Mouse (Mus musculus) midbrain, embryonic 16.5 days (tissue): ENCODE results near the gene Arhgef3. TPM values are rescaled to one million over a fixed set of nuclear protein-coding genes. Genes with fewer than 3 reads are reported as not detected.

Source experiments
- ATAC-seq: fragments of 200-750 bp; cut with Nextera tagmentation; 2 replicates; pipeline ENCODE4 v1.8.0; 2017; ENCODE audit warnings: moderate TSS enrichment
- H3K27ac ChIP-seq: fragments of 300-500 bp; sonication (generic); 2 replicates; pipeline ENCODE4 v1.5.1; 2014; ENCODE audit warnings: mild to moderate bottlenecking, low read length, mixed read lengths
- H3K27me3 ChIP-seq: fragments of 300-500 bp; sonication (generic); 2 replicates; pipeline ENCODE4 v1.6.1; 2014; ENCODE audit warnings: low read depth, low read length, mixed read lengths; ENCODE audit not compliant: control insufficient read depth, insufficient read depth
- H3K36me3 ChIP-seq: fragments of 300-500 bp; sonication (generic); 2 replicates; pipeline ENCODE4 v1.6.1; 2014; ENCODE audit warnings: mild to moderate bottlenecking, low read length, moderate library complexity, mixed read lengths; ENCODE audit not compliant: control insufficient read depth, insufficient read depth
- H3K4me1 ChIP-seq: fragments of 300-500 bp; sonication (generic); 2 replicates; pipeline ENCODE4 v1.6.1; 2014; ENCODE audit warnings: mild to moderate bottlenecking, low read length, mixed read lengths; ENCODE audit not compliant: control insufficient read depth, insufficient read depth
- H3K4me2 ChIP-seq: fragments of 300-500 bp; sonication (generic); 2 replicates; pipeline ENCODE4 v1.6.1; 2014; ENCODE audit warnings: mild to moderate bottlenecking, low read length, mixed read lengths
- H3K4me3 ChIP-seq: fragments of 300-500 bp; sonication (generic); 2 replicates; pipeline ENCODE4 v1.5.1; 2014; ENCODE audit warnings: low read depth, mild to moderate bottlenecking, low read length, moderate library complexity, mixed read lengths
- H3K9ac ChIP-seq: fragments of 300-500 bp; sonication (generic); 2 replicates; pipeline ENCODE4 v1.6.1; 2014; ENCODE audit warnings: low read depth, low read length, mixed read lengths
- H3K9me3 ChIP-seq: fragments of 300-500 bp; sonication (generic); replicated peaks from 2 replicates; pipeline ENCODE4 v1.6.1; 2014; ENCODE audit warnings: mild to moderate bottlenecking, low read length, mixed read lengths; ENCODE audit not compliant: control insufficient read depth, poor library complexity, severe bottlenecking
- WGBS: fragments of 180-500 bp; shearing (Covaris S2); extraction: QIAGEN DNeasy Blood & Tissue Kit; methylation state at CpG from one replicate; pipeline ENCODE4 v1.1.7; 2014; 5-methylcytosine and 5-hydroxymethylcytosine counted together
- polyA plus RNA-seq: library from polyadenylated mRNA; unstranded; fragments of >200 nt; fragmentation: Nextera tagmentation; extraction: Ambion mirVana; gene quantifications from 2 replicates; pipeline ENCODE4 v1.2.1, GENCODE M21; 2015

Gene Arhgef3
- polyA plus RNA-seq, 1 experiment from 2014 or later: 10.8 TPM

DNA sequence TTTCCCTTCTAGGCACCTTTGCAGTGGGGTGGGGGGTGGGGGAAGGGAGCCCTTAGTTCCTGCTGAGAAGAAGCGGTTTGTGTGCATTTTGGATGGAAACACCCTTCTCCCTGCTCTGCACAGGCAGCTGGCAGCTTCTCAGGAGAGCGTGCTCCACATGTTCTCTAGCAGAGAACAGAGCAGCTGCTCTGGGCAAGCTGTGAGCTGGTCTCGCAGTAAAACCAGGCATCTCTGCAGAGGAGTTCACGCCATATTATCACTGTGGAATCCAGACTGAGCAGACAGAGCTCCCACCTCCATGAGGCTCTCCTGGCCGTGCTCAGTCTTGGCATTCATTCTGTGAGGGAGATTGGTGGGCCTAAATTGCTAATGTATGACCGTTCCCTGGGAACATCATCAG lies 12.0 kb upstream of the Arhgef3 start:
- no peaks in the 10 kb centered on the region for H3K9me3 ChIP-seq
- H3K36me3 ChIP-seq: no peaks in the 10 kb centered on the region
- no peak overlapping the region for H3K27ac ChIP-seq
- no peaks in the 10 kb centered on the region for H3K27me3 ChIP-seq
- 69% methylated on average over 6 of the region's 6 CpGs for WGBS
- ATAC-seq: no peak
- H3K4me2 ChIP-seq: no peak overlapping the region
- no peak overlapping the region for H3K9ac ChIP-seq
- H3K4me1 ChIP-seq: no peaks in the 10 kb centered on the region
- H3K4me3 ChIP-seq: no peak overlapping the region

DNA sequence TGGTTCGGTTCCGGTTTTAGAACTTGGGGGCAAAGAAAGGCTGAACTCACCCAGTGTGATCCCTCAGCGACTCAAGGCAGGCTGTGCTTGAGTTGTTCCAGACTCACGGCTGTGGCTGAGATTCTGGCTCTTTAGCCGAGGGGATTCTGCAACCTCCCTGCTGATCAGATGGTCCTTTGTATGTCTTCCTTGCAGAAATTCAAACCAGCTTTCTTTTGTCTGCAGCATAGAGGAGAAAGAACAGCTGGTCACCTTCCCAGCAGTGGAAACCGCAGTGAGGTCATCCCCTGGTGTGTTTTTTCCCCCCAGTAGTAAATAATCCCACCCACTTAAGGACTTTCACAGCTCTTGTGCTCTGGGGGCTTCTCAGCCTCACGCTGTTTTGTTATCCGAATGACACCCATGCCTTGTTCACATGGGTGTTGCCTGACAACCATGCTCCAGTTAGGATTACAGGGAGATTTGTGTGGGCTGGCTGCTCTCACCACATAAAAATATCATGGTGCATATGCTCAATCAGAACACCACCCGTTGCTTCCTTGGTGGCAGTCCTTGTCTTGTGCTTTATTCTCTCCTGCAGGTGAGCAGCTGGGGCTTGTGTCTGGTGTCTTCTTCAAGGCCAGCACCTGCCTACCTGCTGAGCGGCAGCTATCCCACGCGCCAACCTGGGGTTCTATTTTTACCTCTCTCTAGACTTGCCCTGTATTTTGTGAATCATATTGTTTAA lies 8.8 kb upstream of the Arhgef3 start:
- ATAC-seq: no peak
- Histone ChIP-seq H3K4me1 (no peaks in the 10 kb centered on the region), H3K27ac (no peak overlapping the region), H3K4me2 (no peak overlapping the region), H3K9me3 (no peaks in the 10 kb centered on the region), H3K36me3 (no peaks in the 10 kb centered on the region), H3K4me3 (no peak overlapping the region), H3K9ac (no peak overlapping the region), H3K27me3 (no peaks in the 10 kb centered on the region)
- 53% methylated on average over 12 of the region's 12 CpGs for WGBS

DNA sequence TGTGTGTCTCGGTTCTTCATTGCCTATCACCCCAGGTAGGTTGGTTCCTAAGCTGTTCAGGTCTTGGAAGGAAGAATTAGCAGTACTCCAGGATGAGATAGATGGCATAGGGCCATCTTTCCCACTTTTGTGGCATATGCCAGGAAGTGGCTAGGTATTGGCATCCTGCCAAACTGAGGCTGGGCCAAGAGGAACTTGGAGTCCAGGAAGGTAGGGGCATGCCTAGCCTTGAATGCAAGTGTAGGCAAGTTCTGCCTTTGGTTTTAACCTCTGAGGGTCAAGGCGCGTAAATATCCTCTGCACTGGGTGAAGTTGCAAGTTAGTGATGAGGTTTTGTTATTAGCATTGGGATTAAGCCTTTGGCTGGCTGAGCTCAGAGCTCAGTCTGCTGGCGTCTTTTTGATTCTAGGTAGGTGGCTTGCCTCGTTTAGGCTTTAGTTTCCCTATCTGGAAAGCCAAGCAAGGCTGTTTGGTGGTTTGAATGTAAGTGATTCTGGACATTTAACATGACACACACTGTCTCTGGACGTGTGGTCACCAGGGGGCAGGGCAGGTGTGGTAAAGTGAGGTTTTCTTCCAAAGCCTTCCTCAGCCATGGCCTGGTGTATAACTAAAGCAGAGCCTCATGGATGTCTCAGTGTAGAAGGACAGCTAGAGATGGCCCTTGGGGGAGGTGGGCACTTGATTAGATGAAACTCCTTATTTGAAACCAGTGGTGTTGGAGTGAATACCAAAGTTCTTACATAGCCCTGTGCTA lies 5.8 kb upstream of the Arhgef3 start:
- H3K4me2 ChIP-seq: no peak overlapping the region
- H3K9me3 ChIP-seq: no peaks in the 10 kb centered on the region
- no peaks in the 10 kb centered on the region for H3K36me3 ChIP-seq
- peaks cover 7% of the 10 kb centered on the region for H3K27me3 ChIP-seq
- H3K4me1 ChIP-seq: peaks cover under 1% of the 10 kb centered on the region; the same call in 1 of the 2 replicates
- H3K4me3 ChIP-seq: no peak overlapping the region
- H3K27ac ChIP-seq: no peak overlapping the region
- ATAC-seq: no peak
- WGBS: 64% methylated on average over 6 of the region's 6 CpGs
- H3K9ac ChIP-seq: no peak overlapping the region

DNA sequence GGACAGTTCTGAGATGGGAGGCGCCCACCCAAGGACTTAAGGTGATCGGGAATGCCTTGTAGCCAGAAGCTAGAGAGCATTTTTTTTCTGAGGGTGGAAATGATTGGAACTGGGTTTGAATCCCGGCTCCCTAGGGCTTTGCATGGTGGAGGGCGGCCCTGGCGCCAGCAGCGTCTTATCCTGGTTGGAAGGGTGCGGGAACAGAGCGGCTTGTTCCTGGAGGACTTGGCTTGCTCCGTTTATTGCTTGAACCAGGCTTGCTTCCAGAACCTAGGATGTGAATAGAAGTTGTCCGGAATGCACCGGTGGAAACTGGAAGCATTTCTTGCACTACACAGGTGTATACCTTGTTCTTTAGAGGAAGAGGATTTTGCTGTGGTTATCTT lies 569 bp downstream of the Arhgef3 start:
- Histone ChIP-seq H3K4me1 (peaks cover 11% of the 10 kb centered on the region), H3K4me2 (peak overlapping the region; percentile 99), H3K9ac (no peak overlapping the region), H3K27ac (no peak overlapping the region), H3K36me3 (no peaks in the 10 kb centered on the region), H3K9me3 (no peaks in the 10 kb centered on the region), H3K4me3 (peak overlapping the region; percentile 55), H3K27me3 (peaks cover 23% of the 10 kb centered on the region)
- no peak for ATAC-seq
- WGBS: 20% methylated on average over 11 of the region's 11 CpGs

DNA sequence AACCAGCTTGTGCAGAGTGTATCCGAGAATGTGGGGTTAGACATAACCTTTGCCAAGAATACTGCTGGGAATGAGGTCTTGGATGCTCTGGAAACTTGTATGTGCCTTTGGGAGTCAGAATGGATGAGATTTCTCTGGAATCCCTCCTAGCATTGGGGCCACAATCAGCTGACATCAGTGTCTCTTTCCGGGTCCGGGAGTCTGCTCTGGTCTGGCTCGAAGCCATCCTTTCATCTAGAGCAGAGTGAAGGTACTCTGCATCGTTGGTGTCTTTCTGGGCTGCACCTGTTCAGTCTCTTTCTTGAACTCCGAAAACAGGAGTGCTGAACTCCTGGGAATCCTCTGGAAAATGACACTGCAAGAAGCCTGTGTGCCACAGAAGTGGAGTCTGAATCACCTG lies 1.3 kb downstream of the Arhgef3 start:
- Histone ChIP-seq H3K36me3 (no peaks in the 10 kb centered on the region), H3K4me1 (peaks cover 11% of the 10 kb centered on the region), H3K4me3 (no peak overlapping the region), H3K9ac (no peak overlapping the region), H3K27me3 (peaks cover 23% of the 10 kb centered on the region), H3K27ac (no peak overlapping the region), H3K9me3 (no peaks in the 10 kb centered on the region), H3K4me2 (no peak overlapping the region; the same call in 1 of the 2 replicates)
- no peak for ATAC-seq
- WGBS: 74% methylated on average over 6 of the region's 6 CpGs

DNA sequence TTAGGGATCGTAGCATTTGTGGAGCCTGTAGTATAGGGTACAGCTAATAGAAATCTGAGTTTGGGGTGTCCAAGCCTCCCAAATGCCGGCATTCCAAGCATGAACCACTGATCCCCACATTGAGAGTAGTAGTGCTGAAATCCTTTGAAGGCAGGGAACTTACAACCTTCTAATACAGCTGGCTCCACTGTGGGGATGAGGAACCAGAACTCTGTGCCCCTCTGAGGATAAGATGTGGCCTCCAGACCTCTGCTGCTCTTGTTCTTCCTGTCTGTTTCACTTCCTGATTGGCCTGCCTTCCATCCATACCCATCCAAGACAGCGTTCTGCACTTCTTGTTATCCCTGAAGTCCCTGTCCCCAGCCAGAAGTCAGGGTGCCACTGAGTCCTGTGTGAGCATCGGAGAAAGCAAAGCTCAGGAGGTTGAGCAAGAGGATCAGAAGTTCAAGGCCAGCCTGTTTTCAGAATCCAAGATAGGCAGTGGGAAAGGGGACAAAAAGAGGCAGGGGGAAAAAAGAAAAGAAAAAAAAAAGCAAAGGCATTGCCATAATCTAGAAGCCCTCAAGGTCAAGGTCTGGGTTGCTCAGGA lies 2.0 kb downstream of the Arhgef3 start:
- H3K27me3 ChIP-seq: peaks cover 23% of the 10 kb centered on the region
- ATAC-seq: no peak
- no peaks in the 10 kb centered on the region for H3K9me3 ChIP-seq
- no peak overlapping the region for H3K27ac ChIP-seq
- WGBS: 76% methylated on average over 4 of the region's 4 CpGs
- H3K4me3 ChIP-seq: no peak overlapping the region
- H3K4me2 ChIP-seq: no peak overlapping the region
- no peak overlapping the region for H3K9ac ChIP-seq
- H3K4me1 ChIP-seq: peaks cover 11% of the 10 kb centered on the region
- no peaks in the 10 kb centered on the region for H3K36me3 ChIP-seq

DNA sequence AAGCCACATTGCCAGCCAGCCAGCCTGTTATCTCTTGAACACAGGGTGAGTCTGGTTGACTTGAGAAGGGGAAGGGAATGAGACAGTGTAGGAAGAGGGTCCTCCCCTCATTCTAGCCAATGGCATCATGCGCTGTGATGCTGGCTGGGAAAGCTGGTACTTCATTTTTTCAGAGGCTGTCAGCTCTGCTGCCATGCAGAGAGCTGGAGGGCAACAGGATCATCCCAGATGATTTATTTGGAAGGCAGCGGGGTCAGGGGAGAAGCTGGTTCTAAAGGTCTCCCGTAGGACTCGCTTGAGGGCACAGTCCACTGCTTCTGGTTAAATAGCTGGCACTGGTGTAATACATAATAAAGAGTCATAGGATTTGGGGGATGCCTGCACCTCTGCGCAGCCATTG lies 3.8 kb downstream of the Arhgef3 start:
- no peak for ATAC-seq
- Histone ChIP-seq H3K27me3 (peaks cover 20% of the 10 kb centered on the region), H3K9ac (no peak overlapping the region), H3K36me3 (no peaks in the 10 kb centered on the region), H3K4me2 (no peak overlapping the region), H3K27ac (no peak overlapping the region), H3K9me3 (no peaks in the 10 kb centered on the region), H3K4me3 (no peak overlapping the region), H3K4me1 (peaks cover 11% of the 10 kb centered on the region)
- 84% methylated on average over 5 of the region's 5 CpGs for WGBS

DNA sequence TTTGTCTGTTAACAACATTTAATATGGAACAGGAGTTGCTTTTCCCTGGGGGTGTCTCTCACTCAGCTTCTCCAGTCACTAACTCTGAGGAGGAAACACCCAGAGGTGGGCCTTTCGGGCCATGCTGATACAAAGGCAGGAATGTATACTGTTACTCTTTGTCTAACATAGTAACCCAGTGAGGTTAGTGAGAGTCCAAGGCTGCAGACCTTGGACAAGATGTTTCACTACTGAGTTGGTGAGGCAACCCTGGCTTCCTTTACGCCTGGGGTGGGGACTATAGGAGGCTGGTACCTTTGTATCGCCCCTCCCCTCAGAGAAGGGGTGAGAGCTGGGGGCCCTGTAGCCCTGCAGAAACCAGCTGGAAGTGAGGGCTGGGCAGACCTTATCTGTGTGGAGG lies 7.9 kb downstream of the Arhgef3 start:
- Histone ChIP-seq H3K36me3 (no peaks in the 10 kb centered on the region), H3K27me3 (peaks cover 5% of the 10 kb centered on the region; the same call in 1 of the 2 replicates), H3K27ac (no peak overlapping the region), H3K9me3 (no peaks in the 10 kb centered on the region), H3K4me2 (no peak overlapping the region), H3K9ac (no peak overlapping the region), H3K4me3 (no peak overlapping the region), H3K4me1 (no peaks in the 10 kb centered on the region)
- ATAC-seq: no peak
- 77% methylated on average over 3 of the region's 3 CpGs for WGBS

DNA sequence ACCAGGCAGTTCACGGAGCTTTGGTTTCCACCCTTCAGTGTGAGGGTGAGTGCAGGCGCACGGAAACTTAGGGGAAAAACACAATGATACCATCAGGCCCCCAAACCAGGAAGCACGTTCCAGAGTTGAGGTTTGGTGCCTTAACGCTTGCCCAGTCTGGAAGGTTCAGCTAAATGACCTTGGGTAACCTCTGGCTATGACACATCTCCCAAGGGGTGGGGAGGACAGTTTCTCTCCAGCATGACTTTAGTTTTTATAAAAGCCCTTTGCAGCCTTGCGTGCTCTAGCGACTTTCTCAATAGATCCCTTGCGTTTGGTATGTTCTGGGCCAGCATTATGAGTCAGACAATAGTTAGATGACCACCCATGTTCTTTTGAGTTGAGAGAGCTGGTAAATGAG lies 8.8 kb downstream of the Arhgef3 start:
- WGBS: 56% methylated on average over 8 of the region's 8 CpGs
- no peak for ATAC-seq
- Histone ChIP-seq H3K4me3 (no peak overlapping the region), H3K9me3 (no peaks in the 10 kb centered on the region), H3K4me2 (no peak overlapping the region), H3K4me1 (no peaks in the 10 kb centered on the region), H3K9ac (no peak overlapping the region), H3K36me3 (no peaks in the 10 kb centered on the region), H3K27me3 (no peaks in the 10 kb centered on the region), H3K27ac (no peak overlapping the region)
